Comparison of ENCODE assay signal across 8 mouse cellular contexts in genomic region chr2:119156081-119156680, GRCm38 (mm10). TPM values are rescaled to one million over a fixed set of nuclear protein-coding genes. Genes with fewer than 3 reads are reported as not detected.
DNase-seq lines count a peak whose midpoint lies in the region; ATAC-seq lines count a peak whose summit lies in the region.

No protein-coding gene starts in this region.

- H3K9me3 ChIP-seq in forebrain, embryonic 10.5 days = no peaks in the 10 kb centered on the region
- no peaks in the 10 kb centered on the region for H3K9me3 ChIP-seq in kidney, embryonic 15.5 days (replicated peaks)
- H3K9me3 ChIP-seq in megakaryocyte, embryonic 14.5 days = no peaks in the 10 kb centered on the region

- no peaks in the 10 kb centered on the region for H3K27me3 ChIP-seq in forebrain, embryonic 10.5 days (ENCODE audit: poor library complexity, severe bottlenecking)
- no peaks in the 10 kb centered on the region for H3K27me3 ChIP-seq in kidney, embryonic 15.5 days
- H3K27me3 ChIP-seq in megakaryocyte, embryonic 14.5 days (replicated peaks) = no peaks in the 10 kb centered on the region

- peaks cover 25% of the 10 kb centered on the region for H3K4me1 ChIP-seq in forebrain, embryonic 10.5 days
- H3K4me1 ChIP-seq in kidney, embryonic 15.5 days = peaks cover 18% of the 10 kb centered on the region
- H3K4me1 ChIP-seq in megakaryocyte, embryonic 14.5 days = peaks cover 48% of the 10 kb centered on the region

- peak overlapping the region; percentile 90 for H3K27ac ChIP-seq in forebrain, embryonic 10.5 days
- peak overlapping the region; percentile 75 for H3K27ac ChIP-seq in kidney, embryonic 15.5 days

- 8% methylated on average over 34 of the region's 34 CpGs for WGBS in forebrain, embryonic 10.5 days
- WGBS in kidney, embryonic 15.5 days = 4% methylated on average over 34 of the region's 34 CpGs

- peak overlapping the region; percentile 86 for H3K9ac ChIP-seq in kidney, embryonic 15.5 days

- H3K4me2 ChIP-seq in kidney, embryonic 15.5 days = peak overlapping the region; percentile 88

- DNase-seq in kidney, adult 8-10 months = peak; percentile 21 to 33
- DNase-seq in kidney, adult 11 months = no peak
- DNase-seq in NIH3T3 (ENCODE audit: low read depth) = peak; percentile 17
- DNase-seq in forebrain, embryonic 10.5 days (ENCODE audit: extremely low spot score, low spot score) = no peak
- DNase-seq in yolk sac, embryonic 10.5 days (ENCODE audit: low spot score) = no peak
- no peak for DNase-seq in urinary bladder, postnatal 10 days (ENCODE audit: low spot score)

- no peak; the same call in none of the 2 replicates for ATAC-seq in kidney, embryonic 15.5 days (replicated peaks; ENCODE audit: low FRiP score)

- peaks cover 34% of the 10 kb centered on the region for H3K36me3 ChIP-seq in forebrain, embryonic 10.5 days (replicated peaks)
- H3K36me3 ChIP-seq in kidney, embryonic 15.5 days = peaks cover 32% of the 10 kb centered on the region
- peaks cover 35% of the 10 kb centered on the region for H3K36me3 ChIP-seq in megakaryocyte, embryonic 14.5 days (replicated peaks; ENCODE audit: low read length)

- H3K4me3 ChIP-seq in forebrain, embryonic 10.5 days = peak overlapping the region; percentile 91
- peak overlapping the region; percentile 94 for H3K4me3 ChIP-seq in kidney, embryonic 15.5 days (replicated peaks)
- H3K4me3 ChIP-seq in megakaryocyte, embryonic 14.5 days (replicated peaks) = peak overlapping the region; percentile 99

RNA-seq across cellular contexts. Expression of gene Rmdn3, which starts 0.7 kb away (rescaled TPM):
- 50.9 and 54.0 TPM in 2 replicates for polyA plus RNA-seq in forebrain, embryonic 10.5 days (2016; fragmentation: Nextera tagmentation; extraction: Ambion mirVana)
- 43.2 and 46.8 TPM in 2 replicates for polyA plus RNA-seq in kidney, embryonic 15.5 days (2015; fragmentation: Nextera tagmentation; extraction: Ambion mirVana)
- 4.6 and 12.9 TPM in 2 replicates for polyA plus RNA-seq in megakaryocyte, embryonic 14.5 days (2012; ENCODE audit: insufficient read depth, low replicate concordance)

RNA-seq across cellular contexts. Expression of gene Gchfr, which starts 11.4 kb away (rescaled TPM):
- 5.6 and 6.2 TPM in 2 replicates for polyA plus RNA-seq in forebrain, embryonic 10.5 days (2016; fragmentation: Nextera tagmentation; extraction: Ambion mirVana)
- 32.0 and 36.9 TPM in 2 replicates for polyA plus RNA-seq in kidney, embryonic 15.5 days (2015; fragmentation: Nextera tagmentation; extraction: Ambion mirVana)
- 31.5 and 35.5 TPM in 2 replicates for polyA plus RNA-seq in megakaryocyte, embryonic 14.5 days (2012; ENCODE audit: insufficient read depth, low replicate concordance)

RNA-seq across cellular contexts. Expression of gene Gm14137, which starts 18.1 kb away (rescaled TPM):
- polyA plus RNA-seq in forebrain, embryonic 10.5 days (2016; fragmentation: Nextera tagmentation; extraction: Ambion mirVana) = 0.90 and 0.93 TPM in 2 replicates
- 0.73 and 0.81 TPM in 2 replicates for polyA plus RNA-seq in kidney, embryonic 15.5 days (2015; fragmentation: Nextera tagmentation; extraction: Ambion mirVana)
- polyA plus RNA-seq in megakaryocyte, embryonic 14.5 days (2012; ENCODE audit: insufficient read depth, low replicate concordance) = not detected in 2 replicates

RNA-seq across cellular contexts. Expression of gene Rad51, which starts 43.6 kb away (rescaled TPM):
- 110 and 113 TPM in 2 replicates for polyA plus RNA-seq in forebrain, embryonic 10.5 days (2016; fragmentation: Nextera tagmentation; extraction: Ambion mirVana)
- 48.8 and 49.7 TPM in 2 replicates for polyA plus RNA-seq in kidney, embryonic 15.5 days (2015; fragmentation: Nextera tagmentation; extraction: Ambion mirVana)
- 6.1 and 6.4 TPM in 2 replicates for polyA plus RNA-seq in megakaryocyte, embryonic 14.5 days (2012; ENCODE audit: insufficient read depth, low replicate concordance)

RNA-seq across cellular contexts. Expression of gene Zfyve19, which starts 52.2 kb away (rescaled TPM):
- 53.9 and 56.9 TPM in 2 replicates for polyA plus RNA-seq in forebrain, embryonic 10.5 days (2016; fragmentation: Nextera tagmentation; extraction: Ambion mirVana)
- polyA plus RNA-seq in kidney, embryonic 15.5 days (2015; fragmentation: Nextera tagmentation; extraction: Ambion mirVana) = 51.8 and 55.4 TPM in 2 replicates
- 2.9 and 19.5 TPM in 2 replicates for polyA plus RNA-seq in megakaryocyte, embryonic 14.5 days (2012; ENCODE audit: insufficient read depth, low replicate concordance)

Comparison
In these comparisons a context has a peak if more than half of its experiments do, and no peak if none do; other contexts are left out.
1. DNase-seq: peak in kidney, adult 8-10 months (2 of 2) and NIH3T3 (single experiment); none in kidney, adult 11 months (single experiment), forebrain, embryonic 10.5 days (single experiment), yolk sac, embryonic 10.5 days (single experiment) and urinary bladder, postnatal 10 days (single experiment).
2. Peak in every context shown above with its lines, with median percentiles within 50 percentile points of each other: H3K4me3 ChIP-seq.